ENCODE assay signal across 27 mouse cellular contexts in the genomic region with DNA sequence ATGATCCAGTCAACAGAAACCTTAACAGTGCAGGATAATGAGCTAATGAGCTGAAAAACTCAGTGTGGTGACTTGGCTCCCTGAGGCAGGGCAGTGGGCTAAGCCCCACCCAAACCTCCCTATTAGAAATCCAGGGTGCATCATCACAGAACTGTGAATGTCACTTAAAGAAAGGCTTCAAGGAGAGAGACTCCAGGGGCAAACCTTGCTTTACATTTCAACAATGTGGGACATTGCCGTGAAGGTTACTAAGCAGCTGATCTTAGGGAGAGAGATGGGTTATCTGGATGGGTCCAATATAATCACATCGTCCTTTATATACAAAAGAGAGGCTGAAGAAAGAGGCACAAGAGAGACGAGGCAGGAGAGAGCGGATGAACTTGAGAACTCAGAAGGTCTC. TPM values are rescaled to one million over a fixed set of nuclear protein-coding genes. Genes with fewer than 3 reads are reported as not detected.
DNase-seq lines count a peak whose midpoint lies in the region; ATAC-seq and TF ChIP-seq lines count a peak whose summit lies in the region.
"Had no signal": no experiment of that assay in that cellular context is flagged by ENCODE, and none has a peak within 500 bp of the region (broad histone marks: within the 10 kb centered on the region; RNA-seq: fewer than 3 reads in every experiment).

No protein-coding gene starts in this region.

- H3K9ac ChIP-seq in heart, embryonic 12.5 days: no peak overlapping the region
- H3K9ac ChIP-seq in ES-Bruce4 (ENCODE audit: low read depth, poor library complexity, severe bottlenecking): no peak overlapping the region
- H3K9ac ChIP-seq: embryonic facial prominence, embryonic 13.5 days; embryonic facial prominence, embryonic 15.5 days; forebrain, embryonic 13.5 days; forebrain, embryonic 15.5 days; forebrain, postnatal 0 days had no signal

- H3K9me3 ChIP-seq in heart, embryonic 12.5 days (replicated peaks): no peaks in the 10 kb centered on the region
- H3K9me3 ChIP-seq in ES-Bruce4 (replicated peaks; ENCODE audit: control insufficient read depth, insufficient read depth, low read length, poor library complexity, severe bottlenecking): peaks cover 36% of the 10 kb centered on the region
- H3K9me3 ChIP-seq: embryonic facial prominence, embryonic 13.5 days; embryonic facial prominence, embryonic 15.5 days; forebrain, embryonic 15.5 days had no signal

- no peak for ATAC-seq in heart, embryonic 12.5 days (ENCODE audit: insufficient number of reproducible peaks, low FRiP score)
- ATAC-seq: activated CD4-positive, CD25-positive, alpha-beta regulatory T cell, adult 4 months; CD4-positive, CD25-positive, alpha-beta regulatory T cell, adult 4 months; forebrain, embryonic 13.5 days; forebrain, embryonic 15.5 days; forebrain, postnatal 0 days; Patski had no signal

- 83% methylated on average over 4 of the region's 4 CpGs for WGBS in heart, embryonic 12.5 days

- H3K4me1 ChIP-seq in heart, embryonic 12.5 days (replicated peaks): peaks cover 22% of the 10 kb centered on the region
- no peaks in the 10 kb centered on the region for H3K4me1 ChIP-seq in ES-Bruce4 (ENCODE audit: control insufficient read depth, insufficient read depth, low read length)
- peaks cover 22% of the 10 kb centered on the region for H3K4me1 ChIP-seq in embryonic fibroblast, embryonic 13.5 days (ENCODE audit: control insufficient read depth, insufficient read depth, low read length)
- H3K4me1 ChIP-seq: embryonic facial prominence, embryonic 13.5 days; embryonic facial prominence, embryonic 15.5 days; forebrain, embryonic 13.5 days; forebrain, embryonic 15.5 days had no signal

- H3K27ac ChIP-seq in heart, embryonic 12.5 days (ENCODE audit: poor library complexity, severe bottlenecking): no peak overlapping the region
- H3K27ac ChIP-seq in ES-Bruce4 (ENCODE audit: insufficient read depth, low read length): peak overlapping the region; percentile 31; the same call in 1 of the 2 replicates
- peak overlapping the region; percentile 84; the same call in 1 of the 2 replicates for H3K27ac ChIP-seq in embryonic fibroblast, embryonic 13.5 days (ENCODE audit: insufficient read depth, low read length)
- H3K27ac ChIP-seq: embryonic facial prominence, embryonic 13.5 days; embryonic facial prominence, embryonic 15.5 days; forebrain, embryonic 13.5 days; forebrain, embryonic 15.5 days had no signal

- TF ChIP-seq CTCF in ES-Bruce4 (IDR thresholded peaks at IDR 0.05; ENCODE audit: low read depth, low read length): no peak
- no peak for TF ChIP-seq CTCF in embryonic fibroblast, embryonic 13.5 days (IDR thresholded peaks at IDR 0.05; ENCODE audit: borderline replicate concordance, insufficient read depth, low read length)

- no peak overlapping the region for H3K4me2 ChIP-seq in heart, embryonic 12.5 days
- H3K4me2 ChIP-seq: embryonic facial prominence, embryonic 13.5 days; embryonic facial prominence, embryonic 15.5 days; forebrain, embryonic 13.5 days; forebrain, embryonic 15.5 days had no signal

- H3K27me3 ChIP-seq in heart, embryonic 12.5 days (replicated peaks): no peaks in the 10 kb centered on the region
- no peaks in the 10 kb centered on the region for H3K27me3 ChIP-seq in ES-Bruce4 (ENCODE audit: control insufficient read depth, insufficient read depth, low read length, poor library complexity, severe bottlenecking)
- H3K27me3 ChIP-seq: CH12.LX; embryonic facial prominence, embryonic 13.5 days; embryonic facial prominence, embryonic 15.5 days; forebrain, embryonic 13.5 days; forebrain, embryonic 15.5 days; Patski had no signal

- H3K4me3 ChIP-seq in heart, embryonic 12.5 days: no peak overlapping the region
- H3K4me3 ChIP-seq in ES-Bruce4 (ENCODE audit: low read depth, low read length): no peak overlapping the region
- H3K4me3 ChIP-seq in embryonic fibroblast, embryonic 13.5 days (ENCODE audit: insufficient read depth, low read length): no peak overlapping the region
- H3K4me3 ChIP-seq: embryonic facial prominence, embryonic 13.5 days; embryonic facial prominence, embryonic 15.5 days; forebrain, embryonic 13.5 days; forebrain, embryonic 15.5 days had no signal

- no peak for TF ChIP-seq EP300 in ES-Bruce4 (IDR thresholded peaks at IDR 0.05; ENCODE audit: insufficient read depth, low read depth, low read length)

- no peak for TF ChIP-seq POLR2A in ES-Bruce4 (IDR thresholded peaks at IDR 0.05; ENCODE audit: insufficient read depth, low read length)
- TF ChIP-seq POLR2A in embryonic fibroblast, embryonic 13.5 days (IDR thresholded peaks at IDR 0.05; ENCODE audit: low read depth, low read length): no peak

- peak; percentile 68 for DNase-seq in heart, adult 11 months
- DNase-seq in R1 (ENCODE audit: low read depth, low spot score): peak; percentile 79
- DNase-seq in left cerebral cortex, adult 11 months (ENCODE audit: low spot score): no peak
- no peak for DNase-seq in cerebellum, postnatal 4 days (ENCODE audit: low spot score in 2 of 2)
- DNase-seq: adrenal gland, adult 8-10 months; adrenal gland, postnatal 14 days; adrenal gland, postnatal 36 days; B cell, adult 2 months; cerebellum, adult 11-12 months; cerebellum, adult 2 months; cerebellum, adult 9-10 months; cerebellum, postnatal 10 days; cerebellum, postnatal 25 days; embryo, embryonic 11 days; forebrain, postnatal 0 days had no signal

- H3K36me3 ChIP-seq in heart, embryonic 12.5 days: peaks cover 48% of the 10 kb centered on the region
- peaks cover 8% of the 10 kb centered on the region for H3K36me3 ChIP-seq in ES-Bruce4 (ENCODE audit: control insufficient read depth, insufficient read depth, low read length, poor library complexity, severe bottlenecking)
- H3K36me3 ChIP-seq: G1E had no signal

RNA-seq across cellular contexts. Expression of gene Fermt2, which starts 36.0 kb away (rescaled TPM):
- polyA plus RNA-seq in heart, embryonic 12.5 days (2016; fragmentation: Nextera tagmentation; extraction: Ambion mirVana): 191 and 206 TPM in 2 replicates
- polyA plus RNA-seq in ES-Bruce4 (2011; ENCODE audit: insufficient read depth, insufficient read length, low read depth, missing spikeins): 94.3 and 95.9 TPM in 2 replicates
- polyA plus RNA-seq in embryonic fibroblast, embryonic 13.5 days (2011; ENCODE audit: insufficient read length, low read depth, missing spikeins): 244 and 317 TPM in 2 replicates
- polyA plus RNA-seq: CD4-positive, CD25-positive, alpha-beta regulatory T cell, adult 4 months; G1E had no signal

Comparison
In these comparisons a context has a peak if more than half of its experiments do, and no peak if none do; other contexts are left out.
1. DNase-seq: peak in heart, adult 11 months (single experiment) and R1 (single experiment); none in left cerebral cortex, adult 11 months (single experiment) and cerebellum, postnatal 4 days (0 of 2).